ENCODE assay signal across 22 mouse cellular contexts in genomic region chr3:123312477-123313062, GRCm38 (mm10). TPM values are rescaled to one million over a fixed set of nuclear protein-coding genes. Genes with fewer than 3 reads are reported as not detected.
DNase-seq lines count a peak whose midpoint lies in the region; ATAC-seq and TF ChIP-seq lines count a peak whose summit lies in the region.
"Had no signal": no experiment of that assay in that cellular context is flagged by ENCODE, and none has a peak within 500 bp of the region (broad histone marks: within the 10 kb centered on the region; RNA-seq: fewer than 3 reads in every experiment).

No protein-coding gene starts in this region.

- POLR2A ChIA-PET in Patski (lab: Charles Lee): interaction anchor here (0.6 to 1.2 kb wide), 3 partner anchors 19 to 132 kb away, joined by 3 to 4 read pairs (median 3); no protein-coding TSS in a partner anchor

- in situ Hi-C loops in Patski (cut with MboI; ENCODE audit: low pct_unique_long_range_greater_than_20kb): no loop called here

- H3K27ac ChIP-seq in kidney, embryonic 14.5 days (ENCODE audit: low read depth, low read length): no peak overlapping the region
- H3K27ac ChIP-seq in intestine, embryonic 16.5 days (ENCODE audit: low read length): peak overlapping the region; percentile 42
- H3K27ac ChIP-seq in stomach, embryonic 16.5 days (ENCODE audit: low read length): peak overlapping the region; percentile 39
- H3K27ac ChIP-seq in forebrain, postnatal 0 days (ENCODE audit: low read depth, low read length): no peak overlapping the region
- H3K27ac ChIP-seq: hindbrain, embryonic 12.5 days; liver, embryonic 14.5 days had no signal

- 55% methylated on average over 9 of the region's 9 CpGs for WGBS in kidney, embryonic 14.5 days
- WGBS in intestine, embryonic 16.5 days: 59% methylated on average over 9 of the region's 9 CpGs
- 58% methylated on average over 9 of the region's 9 CpGs for WGBS in stomach, embryonic 16.5 days
- 79% methylated on average over 9 of the region's 9 CpGs for WGBS in forebrain, postnatal 0 days

- H3K9ac ChIP-seq in kidney, embryonic 14.5 days (ENCODE audit: low read depth, low read length): no peak overlapping the region
- no peak overlapping the region for H3K9ac ChIP-seq in intestine, embryonic 16.5 days (ENCODE audit: low read depth, low read length)
- no peak overlapping the region for H3K9ac ChIP-seq in stomach, embryonic 16.5 days (ENCODE audit: low read length)
- H3K9ac ChIP-seq in forebrain, postnatal 0 days: no peak overlapping the region
- H3K9ac ChIP-seq: hindbrain, embryonic 12.5 days; liver, embryonic 14.5 days had no signal

- CTCF ChIA-PET in Patski (lab: Charles Lee): interaction anchor here (0.6 to 3.5 kb wide), 21 partner anchors 9 to 156 kb away, joined by 3 to 42 read pairs (median 4); partner anchors contain the start of gene Synpo2

- DNase-seq in kidney, adult 9 months: no peak
- peak; percentile 68 for DNase-seq in Patski (ENCODE audit: low read depth, low spot score)
- no peak for DNase-seq in forebrain, postnatal 0 days
- DNase-seq in adrenal gland, adult 2 months: no peak
- DNase-seq: adrenal gland, postnatal 36 days; cerebellum, adult 2 months; cerebellum, postnatal 14 days; gastrocnemius, adult 2 months; gastrocnemius, postnatal 36 days; heart, postnatal 14 days; kidney, adult 8-10 months; liver; lung, adult 2 months; lung, postnatal 14 days; midbrain, embryonic 14.5 days; right cerebral cortex, postnatal 14 days had no signal

- no peaks in the 10 kb centered on the region for H3K9me3 ChIP-seq in kidney, embryonic 14.5 days (ENCODE audit: control insufficient read depth, low read length)
- H3K9me3 ChIP-seq in intestine, embryonic 16.5 days (ENCODE audit: control insufficient read depth, low read length): no peaks in the 10 kb centered on the region
- no peaks in the 10 kb centered on the region for H3K9me3 ChIP-seq in stomach, embryonic 16.5 days (replicated peaks; ENCODE audit: control insufficient read depth, low read length)
- H3K9me3 ChIP-seq in forebrain, postnatal 0 days (ENCODE audit: low read length): no peaks in the 10 kb centered on the region
- H3K9me3 ChIP-seq: hindbrain, embryonic 12.5 days had no signal

- H3K36me3 ChIP-seq in kidney, embryonic 14.5 days (ENCODE audit: control insufficient read depth, insufficient read depth, low read length): peaks cover 6% of the 10 kb centered on the region; the same call in 1 of the 2 replicates
- peaks cover 4% of the 10 kb centered on the region; the same call in 1 of the 2 replicates for H3K36me3 ChIP-seq in intestine, embryonic 16.5 days (ENCODE audit: control insufficient read depth, insufficient read depth, low read length)
- no peaks in the 10 kb centered on the region for H3K36me3 ChIP-seq in stomach, embryonic 16.5 days (ENCODE audit: control insufficient read depth, insufficient read depth, low read length)
- H3K36me3 ChIP-seq in forebrain, postnatal 0 days (ENCODE audit: insufficient read depth): no peaks in the 10 kb centered on the region
- H3K36me3 ChIP-seq: hindbrain, embryonic 12.5 days had no signal

- H3K4me1 ChIP-seq in kidney, embryonic 14.5 days (ENCODE audit: control insufficient read depth, insufficient read depth, low read length): no peaks in the 10 kb centered on the region
- H3K4me1 ChIP-seq in intestine, embryonic 16.5 days (ENCODE audit: control insufficient read depth, insufficient read depth, low read length): no peaks in the 10 kb centered on the region
- H3K4me1 ChIP-seq in stomach, embryonic 16.5 days (ENCODE audit: control insufficient read depth, insufficient read depth, low read length): peaks cover 11% of the 10 kb centered on the region
- no peaks in the 10 kb centered on the region for H3K4me1 ChIP-seq in forebrain, postnatal 0 days (ENCODE audit: insufficient read depth)

- H3K27me3 ChIP-seq in kidney, embryonic 14.5 days (ENCODE audit: control insufficient read depth, insufficient read depth, low read length): no peaks in the 10 kb centered on the region
- H3K27me3 ChIP-seq in Patski: no peaks in the 10 kb centered on the region
- no peaks in the 10 kb centered on the region for H3K27me3 ChIP-seq in intestine, embryonic 16.5 days (replicated peaks; ENCODE audit: control insufficient read depth, insufficient read depth, low read length)
- no peaks in the 10 kb centered on the region for H3K27me3 ChIP-seq in stomach, embryonic 16.5 days (ENCODE audit: control insufficient read depth, insufficient read depth, low read length)
- H3K27me3 ChIP-seq in forebrain, postnatal 0 days (ENCODE audit: insufficient read depth, low read length): no peaks in the 10 kb centered on the region
- H3K27me3 ChIP-seq: hindbrain, embryonic 12.5 days had no signal

- ATAC-seq in kidney, embryonic 14.5 days (ENCODE audit: low FRiP score, low TSS enrichment): peak; percentile 81; the same call in 1 of the 2 replicates
- ATAC-seq in Patski: peak; percentile 81
- peak; percentile 82 for ATAC-seq in intestine, embryonic 16.5 days
- peak; percentile 71 for ATAC-seq in stomach, embryonic 16.5 days (ENCODE audit: insufficient read depth, low FRiP score)
- ATAC-seq in forebrain, postnatal 0 days: no peak
- ATAC-seq: forebrain, embryonic 14.5 days had no signal

- H3K4me2 ChIP-seq in kidney, embryonic 14.5 days (replicated peaks; ENCODE audit: low read depth, low read length): no peak overlapping the region
- no peak overlapping the region for H3K4me2 ChIP-seq in intestine, embryonic 16.5 days (ENCODE audit: low read depth, low read length)
- no peak overlapping the region for H3K4me2 ChIP-seq in stomach, embryonic 16.5 days (ENCODE audit: low read depth, low read length)
- no peak overlapping the region for H3K4me2 ChIP-seq in forebrain, postnatal 0 days (ENCODE audit: low read depth)
- H3K4me2 ChIP-seq: hindbrain, embryonic 12.5 days had no signal

- TF ChIP-seq CTCF in Patski (IDR thresholded peaks at IDR 0.05): no peak
- TF ChIP-seq CTCF in forebrain, postnatal 0 days (IDR thresholded peaks at IDR 0.05; ENCODE audit: low read depth): no peak

- no peak overlapping the region for H3K4me3 ChIP-seq in kidney, embryonic 14.5 days (ENCODE audit: low read length)
- H3K4me3 ChIP-seq in intestine, embryonic 16.5 days (ENCODE audit: low read length): no peak overlapping the region
- H3K4me3 ChIP-seq in stomach, embryonic 16.5 days (replicated peaks; ENCODE audit: low read length): no peak overlapping the region
- H3K4me3 ChIP-seq in forebrain, postnatal 0 days (ENCODE audit: low read depth, low read length): no peak overlapping the region
- H3K4me3 ChIP-seq: gastrocnemius, adult 2 months; hindbrain, embryonic 12.5 days had no signal

RNA-seq across cellular contexts. Expression of gene Sec24d, which starts 45.3 kb away (rescaled TPM):
- polyA plus RNA-seq in kidney, embryonic 14.5 days (2014; fragmentation: Nextera tagmentation; extraction: Ambion mirVana): 40.0 and 59.4 TPM in 2 replicates
- polyA plus RNA-seq in Patski (2021): 36.2 TPM
- 91.2 and 109 TPM in 2 replicates for polyA plus RNA-seq in intestine, embryonic 16.5 days (2015; fragmentation: Nextera tagmentation; extraction: Ambion mirVana)
- polyA plus RNA-seq in stomach, embryonic 16.5 days (2015; fragmentation: Nextera tagmentation; extraction: Ambion mirVana): 110 and 114 TPM in 2 replicates
- total RNA-seq in forebrain, postnatal 0 days (2014; rRNA removed): 21.7 and 36.5 TPM in 2 replicates
- 14.1 and 16.3 TPM in 2 replicates for polyA plus RNA-seq in forebrain, postnatal 0 days (2015; fragmentation: Nextera tagmentation; extraction: Ambion mirVana)
- 100 to 1,000 TPM in 1 of 2 experiments, 10 to 100 TPM in 1; 81.5 to 181 TPM for total RNA-seq in adrenal gland, adult 2 months (2021)
- 131 and 253 TPM in 2 replicates for polyA plus RNA-seq in adrenal gland, adult 2 months (2012; rRNA removed)

Comparison
In these comparisons a context has a peak if more than half of its experiments do, and no peak if none do; other contexts are left out.
1. H3K27ac ChIP-seq: peak in intestine, embryonic 16.5 days (single experiment) and stomach, embryonic 16.5 days (single experiment); none in kidney, embryonic 14.5 days (single experiment) and forebrain, postnatal 0 days (single experiment).